Mouse (Mus musculus) bone marrow, adult 2 months (tissue): ENCODE data around the gene Zcchc17. TPM values are rescaled to one million over a fixed set of nuclear protein-coding genes. Genes with fewer than 3 reads are reported as not detected.

Experiments used
- H3K27ac ChIP-seq: fragments of 200-500 bp; 2 replicates; pipeline ENCODE4 v1.5.1; 2012; ENCODE audit warnings: low read depth, mild to moderate bottlenecking, control low read depth, inconsistent platforms, low read length; ENCODE audit not compliant: control insufficient read depth, poor library complexity, insufficient read depth
- H3K4me1 ChIP-seq: fragments of 200-500 bp; 2 replicates; pipeline ENCODE4 v1.6.1; 2011; ENCODE audit warnings: low read length; ENCODE audit not compliant: control insufficient read depth, insufficient read depth
- H3K4me3 ChIP-seq: fragments of 200-500 bp; replicated peaks from 2 replicates; pipeline ENCODE3; 2011; ENCODE audit warnings: mild to moderate bottlenecking, low read depth, low read length, control low read depth; ENCODE audit not compliant: control insufficient read depth
- CTCF ChIP-seq: fragments of 200-500 bp; IDR thresholded peaks from 2 replicates; pipeline ENCODE4 v1.5.1; 2011; ENCODE audit warnings: low read length, control low read depth; ENCODE audit not compliant: control insufficient read depth, insufficient read depth
- POLR2A ChIP-seq: fragments of 200-500 bp; IDR thresholded peaks from 2 replicates; pipeline ENCODE4 v1.6.1; 2011; ENCODE audit warnings: low read depth, mild to moderate bottlenecking, control low read depth, low read length, borderline replicate concordance; ENCODE audit not compliant: control insufficient read depth
- WGBS: fragments of 180-500 bp; shearing (Covaris S2); methylation state at CpG from one replicate; pipeline ENCODE4 v1.1.7; 2018; 5-methylcytosine and 5-hydroxymethylcytosine counted together
- polyA plus RNA-seq: library from polyadenylated mRNA; stranded (reverse); fragments of >200 nt; gene quantifications from 2 replicates; pipeline ENCODE4 v1.2.4, GENCODE M21; 2011; ENCODE audit warnings: low replicate concordance; ENCODE audit not compliant: missing spikeins, insufficient read depth, insufficient read length

Gene Zcchc17
- polyA plus RNA-seq, 1 experiment, result 26.6 TPM

GRCm38 (mm10) chr4:130286531-130286930, 73.2 kb downstream of the Zcchc17 start:
- H3K4me1 ChIP-seq, result peaks cover 4% of the 10 kb centered on the region
- WGBS, result 48% methylated on average over 3 of the region's 3 CpGs
- TF ChIP-seq POLR2A (no peak), CTCF (no peak)
- no peak overlapping the region for H3K27ac ChIP-seq
- H3K4me3 ChIP-seq, result no peak overlapping the region

GRCm38 (mm10) chr4:130283826-130284225, 75.9 kb downstream of the Zcchc17 start:
- H3K4me3 ChIP-seq, result no peak overlapping the region
- no peak overlapping the region for H3K27ac ChIP-seq
- H3K4me1 ChIP-seq, result peaks cover 4% of the 10 kb centered on the region
- 4% methylated on average over 9 of the region's 9 CpGs for WGBS
- no peak for TF ChIP-seq POLR2A

GRCm38 (mm10) chr4:130282856-130283255, 76.9 kb downstream of the Zcchc17 start:
- WGBS, result 65% methylated on average over 5 of the region's 5 CpGs
- Histone ChIP-seq H3K27ac (no peak overlapping the region), H3K4me1 (peaks cover 4% of the 10 kb centered on the region), H3K4me3 (no peak overlapping the region)
- TF ChIP-seq CTCF, result no peak
- no peak for TF ChIP-seq POLR2A

- 66% methylated on average over 2 of the region's 2 CpGs for WGBS
- no peak within 1 kb of the TSS for H3K4me3 ChIP-seq
- H3K4me1 ChIP-seq, result peaks cover 4% of the 10 kb centered on the region
- H3K27ac ChIP-seq, result no peak within 1 kb of the TSS
- TF ChIP-seq POLR2A (no peak), CTCF (no peak)
These were observed 80.6 kb downstream of the Zcchc17 start, which contains the start of gene Serinc2 for GRCm38 (mm10) chr4:130279105-130279504. Gene Serinc2, minus strand, starts transcription at chr4:130279205.

GRCm38 (mm10) chr4:130276573-130277176, 83.1 kb downstream of the Zcchc17 start:
- Histone ChIP-seq H3K4me3 (no peak overlapping the region), H3K27ac (no peak overlapping the region), H3K4me1 (no peaks in the 10 kb centered on the region)
- TF ChIP-seq POLR2A, result no peak
- TF ChIP-seq CTCF, result no peak
- WGBS, result 25% methylated on average over 7 of the region's 7 CpGs

GRCm38 (mm10) chr4:130275823-130276105, 84.0 kb downstream of the Zcchc17 start:
- WGBS, result 58% methylated on average over 5 of the region's 5 CpGs
- no peak for TF ChIP-seq POLR2A
- no peak for TF ChIP-seq CTCF
- H3K4me3 ChIP-seq, result no peak overlapping the region
- H3K27ac ChIP-seq, result no peak overlapping the region
- no peaks in the 10 kb centered on the region for H3K4me1 ChIP-seq

- H3K27ac ChIP-seq, result no peak overlapping the region
- H3K4me1 ChIP-seq, result no peaks in the 10 kb centered on the region
- H3K4me3 ChIP-seq, result no peak overlapping the region
- no peak for TF ChIP-seq CTCF
- TF ChIP-seq POLR2A, result no peak
- WGBS, result 5% methylated on average over 62 of the region's 62 CpGs
These were observed 84.5 kb downstream of the Zcchc17 start for GRCm38 (mm10) chr4:130275016-130275822.

GRCm38 (mm10) chr4:130274346-130275015, 85.3 kb downstream of the Zcchc17 start:
- H3K4me3 ChIP-seq, result no peak overlapping the region
- no peaks in the 10 kb centered on the region for H3K4me1 ChIP-seq
- TF ChIP-seq POLR2A, result no peak
- TF ChIP-seq CTCF, result no peak
- WGBS, result 3% methylated on average over 29 of the region's 29 CpGs
- no peak overlapping the region for H3K27ac ChIP-seq
